Mouse (Mus musculus) embryonic fibroblast, embryonic 13.5 days (primary cell): ENCODE results near the gene Btrc.

Experiments
- CTCF ChIP-seq: IDR thresholded peaks from 2 replicates; pipeline ENCODE4 v1.5.1; 2011; ENCODE audit warnings: mild to moderate bottlenecking, control low read depth, low read length, moderate library complexity, borderline replicate concordance; ENCODE audit not compliant: insufficient read depth
- POLR2A ChIP-seq: IDR thresholded peaks from 2 replicates; pipeline ENCODE4 v1.6.1; 2011; ENCODE audit warnings: low read depth, mild to moderate bottlenecking, control low read depth, low read length, moderate library complexity

- no peak for TF ChIP-seq POLR2A
- TF ChIP-seq CTCF: no peak
Measured at GRCm38 (mm10) chr19:45483470-45483869, 119.9 kb downstream of the Btrc start.
